Mouse (Mus musculus) olfactory bulb, adult 2 months (tissue): ENCODE data around the gene Cplx1. TPM values are rescaled to one million over a fixed set of nuclear protein-coding genes. Genes with fewer than 3 reads are reported as not detected.

Experiments used
- H3K27ac ChIP-seq: fragments of 200-500 bp; 2 replicates; pipeline ENCODE4 v1.5.1; 2012; ENCODE audit warnings: low read depth, low read length; ENCODE audit not compliant: insufficient read depth
- H3K4me1 ChIP-seq: fragments of 200-500 bp; 2 replicates; pipeline ENCODE4 v1.6.1; 2012; ENCODE audit warnings: low read length; ENCODE audit not compliant: control insufficient read depth, insufficient read depth
- H3K4me3 ChIP-seq: fragments of 200-500 bp; 2 replicates; pipeline ENCODE4 v1.5.1; 2012; ENCODE audit warnings: mild to moderate bottlenecking, low read depth, low read length, moderate library complexity; ENCODE audit not compliant: insufficient read depth
- CTCF ChIP-seq: fragments of 200-500 bp; IDR thresholded peaks from 2 replicates; pipeline ENCODE4 v1.5.1; 2012; ENCODE audit warnings: low read depth, mild to moderate bottlenecking, low read length, moderate library complexity; ENCODE audit not compliant: insufficient read depth
- POLR2A ChIP-seq: fragments of 200-500 bp; IDR thresholded peaks from 2 replicates; pipeline ENCODE4 v1.6.1; 2012; ENCODE audit warnings: mild to moderate bottlenecking, low read depth, low read length, moderate library complexity; ENCODE audit not compliant: insufficient read depth
- WGBS: fragments of 180-500 bp; shearing (Covaris S2); methylation state at CpG from one replicate; pipeline ENCODE4 v1.1.7; 2018; 5-methylcytosine and 5-hydroxymethylcytosine counted together
- polyA plus RNA-seq: library from polyadenylated mRNA; stranded (reverse); fragments of >200 nt; gene quantifications from 2 replicates; pipeline ENCODE4 v1.2.4, GENCODE M21; 2012; ENCODE audit warnings: low replicate concordance; ENCODE audit not compliant: missing spikeins, insufficient read depth, insufficient read length

Gene Cplx1
- polyA plus RNA-seq, 1 experiment, result 534 TPM

DNA sequence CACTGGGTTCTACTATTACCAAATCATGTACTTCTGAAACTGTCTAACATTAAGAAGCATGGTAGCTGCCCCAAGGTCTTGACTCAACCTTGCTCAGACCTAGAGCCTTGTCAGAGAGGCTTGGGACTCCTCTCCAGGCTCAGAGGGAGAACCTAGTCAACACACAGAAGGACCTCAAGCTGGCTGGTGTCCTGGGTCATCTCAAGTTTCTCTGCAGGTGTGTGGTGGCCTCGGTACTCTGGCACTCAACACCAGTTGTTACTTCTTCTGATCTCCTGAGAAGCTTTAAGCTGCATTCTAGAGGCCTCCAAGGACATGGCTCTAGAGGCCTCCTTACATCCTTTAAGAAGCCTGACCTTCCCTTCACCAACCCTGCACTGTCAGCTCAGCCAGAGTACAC is 4.2 kb upstream of the Cplx1 start:
- H3K27ac ChIP-seq, result no peak overlapping the region
- peaks cover 10% of the 10 kb centered on the region; the same call in 1 of the 2 replicates for H3K4me1 ChIP-seq
- 77% methylated on average over 1 of the region's 1 CpGs for WGBS
- TF ChIP-seq POLR2A (no peak), CTCF (no peak)
- no peak overlapping the region for H3K4me3 ChIP-seq

DNA sequence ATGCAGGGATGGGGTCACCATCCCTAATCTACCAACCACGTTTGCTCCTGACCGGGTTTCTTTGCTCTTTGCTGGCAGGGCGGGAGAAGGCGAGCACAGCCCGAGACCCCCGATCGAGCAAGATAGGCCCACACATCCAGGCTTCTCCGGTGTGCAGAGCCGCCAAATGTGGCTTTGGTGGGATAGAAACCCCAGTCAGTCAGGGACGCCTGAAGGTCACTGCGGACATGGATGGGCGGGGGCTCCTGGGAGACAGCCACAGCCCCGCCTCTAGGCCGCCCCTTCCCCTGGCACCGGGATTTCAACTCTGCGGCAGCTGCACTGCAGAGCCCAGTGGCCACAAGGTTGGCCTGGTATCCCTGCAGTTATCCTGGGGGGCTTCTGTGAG is 377 bp upstream of the Cplx1 start:
- WGBS, result 0% methylated on average over 16 of the region's 16 CpGs
- Histone ChIP-seq H3K4me3 (peak overlapping the region; percentile 63), H3K27ac (peak overlapping the region; percentile 79), H3K4me1 (peaks cover 28% of the 10 kb centered on the region)
- no peak; the same call in 1 of the 2 replicates for TF ChIP-seq POLR2A
- no peak for TF ChIP-seq CTCF

DNA sequence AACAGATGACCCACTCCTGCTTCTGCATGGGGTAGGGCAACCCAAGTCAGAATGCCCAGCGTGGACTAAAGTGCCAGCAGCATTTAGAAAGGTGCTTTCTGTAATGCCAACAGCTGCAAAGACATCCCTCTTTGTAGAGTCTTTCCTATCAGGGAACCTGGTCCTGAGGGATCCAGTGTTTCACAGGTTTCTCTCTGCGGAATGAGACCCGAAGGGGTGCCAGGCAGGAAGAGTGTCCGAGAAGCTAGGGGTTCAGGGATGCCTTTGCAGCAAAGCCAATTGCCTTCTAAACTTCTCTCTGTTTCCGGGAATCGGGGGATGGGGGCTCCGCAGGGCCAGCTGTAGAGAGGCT is 711 bp downstream of the Cplx1 start:
- TF ChIP-seq POLR2A (no peak), CTCF (no peak)
- Histone ChIP-seq H3K4me3 (peak overlapping the region; percentile 63), H3K27ac (peak overlapping the region; percentile 79), H3K4me1 (peaks cover 31% of the 10 kb centered on the region)
- WGBS, result 8% methylated on average over 7 of the region's 7 CpGs

DNA sequence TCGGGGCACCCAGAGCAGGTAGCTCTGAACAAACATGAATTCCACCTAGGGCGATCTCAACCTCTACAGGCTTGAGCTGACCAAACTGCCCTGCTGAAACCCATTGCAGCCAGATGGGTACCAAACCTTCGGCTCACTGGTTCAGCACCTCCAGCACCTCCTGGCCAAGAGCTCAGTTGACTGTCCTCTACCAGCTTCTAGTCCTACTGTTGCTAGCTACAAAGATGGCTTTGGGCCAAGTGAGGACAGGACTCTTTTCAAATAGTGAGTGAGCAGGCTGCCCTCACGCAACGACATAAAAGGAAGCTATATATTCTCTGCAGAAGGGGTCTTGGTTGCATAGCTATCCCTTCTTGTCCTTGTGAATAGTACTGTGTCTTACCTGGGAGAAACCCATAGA is 2.2 kb downstream of the Cplx1 start:
- no peak for TF ChIP-seq POLR2A
- no peak for TF ChIP-seq CTCF
- WGBS, result 70% methylated on average over 5 of the region's 5 CpGs
- peak overlapping the region; percentile 28 for H3K4me3 ChIP-seq

DNA sequence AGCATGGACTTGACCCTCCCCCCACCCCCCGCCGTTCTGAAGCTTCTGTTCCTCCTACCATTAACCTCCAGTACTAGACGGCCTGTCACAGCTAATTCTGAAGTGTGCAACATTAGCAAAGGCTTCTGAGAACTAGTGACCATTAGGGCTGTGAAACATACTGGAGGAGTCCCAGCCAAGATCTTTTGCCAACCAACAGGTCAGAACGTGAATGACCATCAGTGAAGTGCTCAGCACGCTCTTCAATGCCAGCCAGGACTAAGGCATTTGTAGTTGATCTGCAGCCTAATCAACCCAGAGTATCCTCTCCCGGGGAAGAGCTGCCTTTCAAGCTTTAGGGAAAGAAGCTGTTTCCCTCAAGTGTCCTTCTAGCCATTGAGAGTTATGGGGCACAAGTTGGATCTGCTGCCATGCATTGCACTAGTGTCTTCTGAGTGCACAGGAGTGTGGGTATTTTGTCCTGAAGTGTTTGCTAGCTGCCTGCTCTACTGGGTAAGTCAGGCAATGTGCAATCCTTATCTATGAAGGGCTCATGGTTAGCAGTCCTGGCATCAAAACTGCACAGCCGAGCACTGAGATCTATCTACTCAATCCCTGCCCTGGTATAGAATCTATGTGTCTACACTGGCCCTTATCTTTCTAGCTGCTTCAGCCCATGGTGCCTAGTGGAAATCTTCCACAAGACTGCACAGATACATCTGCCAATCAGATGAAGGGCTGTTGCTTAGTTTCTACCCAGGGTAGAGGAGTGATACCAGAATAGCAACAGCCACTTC is 6.1 kb downstream of the Cplx1 start:
- 57% methylated on average over 7 of the region's 7 CpGs for WGBS
- Histone ChIP-seq H3K27ac (no peak overlapping the region), H3K4me1 (peaks cover 22% of the 10 kb centered on the region), H3K4me3 (no peak overlapping the region)
- TF ChIP-seq POLR2A (no peak), CTCF (no peak)

More for the DNA sequence above, 2.2 kb downstream of the Cplx1 start:
- Histone ChIP-seq H3K4me1 (peaks cover 34% of the 10 kb centered on the region), H3K27ac (no peak overlapping the region)

DNA sequence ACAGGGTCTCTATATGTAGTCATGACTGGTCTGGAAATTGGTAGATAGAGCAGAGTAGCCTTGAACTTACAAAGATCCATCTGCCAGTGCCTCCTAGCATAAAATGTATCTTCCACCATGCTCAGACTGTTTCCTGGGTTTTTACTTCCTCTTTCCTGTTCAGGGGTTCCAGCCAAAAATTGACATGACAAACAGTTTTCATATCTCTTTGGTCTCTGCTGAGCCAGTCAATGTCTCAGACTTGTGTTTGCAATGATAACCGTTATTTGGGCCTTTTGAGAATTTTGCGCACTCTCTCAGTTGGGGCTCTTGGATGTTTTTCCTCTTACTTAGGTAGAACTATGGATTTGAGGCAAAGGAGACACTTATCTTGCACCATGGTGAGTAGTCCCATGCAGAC is 15.6 kb downstream of the Cplx1 start:
- H3K4me1 ChIP-seq, result no peaks in the 10 kb centered on the region
- H3K27ac ChIP-seq, result no peak overlapping the region
- H3K4me3 ChIP-seq, result no peak overlapping the region
- 93% methylated on average over 2 of the region's 2 CpGs for WGBS
- no peak for TF ChIP-seq CTCF
- no peak for TF ChIP-seq POLR2A

DNA sequence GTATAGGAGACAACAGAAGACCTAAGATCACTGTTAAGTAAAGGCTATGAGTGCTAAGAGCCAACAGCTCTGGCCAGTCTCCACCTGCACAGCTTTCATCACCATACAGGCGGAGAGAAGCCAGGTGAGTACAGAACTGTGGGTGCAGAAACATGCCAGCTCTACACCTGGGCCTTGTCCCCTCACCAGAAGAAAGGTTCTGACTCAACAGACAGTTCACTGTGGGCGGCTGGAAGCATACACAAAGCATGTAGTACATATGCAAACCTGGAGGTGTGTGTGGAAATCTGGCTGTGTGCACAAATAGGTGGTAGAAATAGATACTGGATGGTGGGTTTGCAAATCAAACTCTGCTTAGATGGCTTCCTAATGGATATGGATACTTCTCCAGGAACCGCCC is 27.2 kb downstream of the Cplx1 start:
- no peak overlapping the region for H3K27ac ChIP-seq
- TF ChIP-seq POLR2A, result no peak
- 87% methylated on average over 3 of the region's 3 CpGs for WGBS
- peaks cover 6% of the 10 kb centered on the region; the same call in 1 of the 2 replicates for H3K4me1 ChIP-seq
- no peak overlapping the region for H3K4me3 ChIP-seq

DNA sequence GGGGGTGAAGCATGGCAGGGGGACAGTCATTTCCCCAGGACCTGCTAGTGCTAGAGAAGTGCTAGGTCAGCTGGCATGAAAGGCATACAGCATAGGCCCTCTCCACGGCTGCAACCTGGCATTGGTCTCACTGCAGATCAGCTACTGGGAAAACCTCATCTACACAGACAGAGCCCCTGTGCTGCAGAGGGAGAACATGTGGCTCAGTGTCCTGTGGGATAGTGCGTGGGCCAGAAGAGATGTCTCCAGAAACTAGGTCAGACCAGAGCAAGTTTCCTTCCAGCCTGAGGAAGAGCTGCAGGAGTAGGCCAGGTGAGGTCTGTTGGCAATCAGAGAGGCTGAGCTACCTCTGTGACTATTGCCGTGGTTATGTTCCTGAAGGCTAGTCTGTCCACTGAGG is 27.9 kb downstream of the Cplx1 start:
- TF ChIP-seq POLR2A (no peak), CTCF (no peak)

DNA sequence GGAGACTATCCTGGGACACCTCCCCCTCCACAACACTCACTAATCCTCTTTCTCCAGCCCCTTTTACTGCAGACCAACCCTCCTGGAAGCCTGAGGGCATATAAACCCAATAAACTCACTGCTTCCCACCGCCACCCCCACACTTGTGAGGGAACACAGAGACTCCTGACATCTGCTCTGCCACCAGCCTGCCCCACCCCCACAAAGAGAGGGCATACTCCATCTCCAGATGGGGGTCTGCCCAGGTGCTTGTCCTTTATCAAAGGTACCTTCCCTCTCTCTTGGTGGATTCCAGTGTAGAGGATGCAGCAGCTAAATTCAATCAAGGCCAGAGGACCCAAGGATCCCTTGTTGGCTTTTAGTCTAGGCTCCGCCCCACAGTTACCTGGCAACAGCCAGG is 28.8 kb downstream of the Cplx1 start:
- Histone ChIP-seq H3K4me3 (no peak overlapping the region), H3K4me1 (peaks cover 6% of the 10 kb centered on the region; the same call in 1 of the 2 replicates), H3K27ac (no peak overlapping the region)
- no peak for TF ChIP-seq POLR2A
- no peak for TF ChIP-seq CTCF
- 55% methylated on average over 2 of the region's 2 CpGs for WGBS

More for the DNA sequence above, 27.9 kb downstream of the Cplx1 start:
- Histone ChIP-seq H3K27ac (no peak overlapping the region), H3K4me1 (peaks cover 6% of the 10 kb centered on the region; the same call in 1 of the 2 replicates), H3K4me3 (no peak overlapping the region)
- 71% methylated on average over 3 of the region's 3 CpGs for WGBS

DNA sequence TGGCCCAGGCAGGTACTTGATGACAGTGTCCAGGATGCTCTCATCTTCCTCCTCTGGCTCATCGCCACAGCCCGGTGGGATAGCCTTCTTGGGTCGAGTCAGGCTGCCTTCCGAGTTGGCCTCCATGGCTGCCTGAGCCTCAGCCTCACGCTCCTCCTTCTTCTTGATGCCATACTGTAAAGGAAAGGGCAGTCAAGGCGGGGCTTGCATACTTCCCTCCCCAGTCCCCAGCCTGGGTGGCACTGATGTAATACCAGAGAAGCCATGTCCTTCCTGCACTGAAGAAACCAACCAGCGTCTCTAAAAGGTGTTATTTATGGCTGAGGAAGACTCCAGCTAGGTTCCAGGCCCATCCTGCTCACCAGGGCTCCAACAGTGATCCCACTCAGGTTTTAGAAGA is 29.7 kb downstream of the Cplx1 start:
- Histone ChIP-seq H3K4me1 (peaks cover 4% of the 10 kb centered on the region; the same call in 1 of the 2 replicates), H3K27ac (no peak overlapping the region), H3K4me3 (no peak overlapping the region)
- TF ChIP-seq POLR2A (no peak), CTCF (no peak)
- 82% methylated on average over 7 of the region's 7 CpGs for WGBS
